Mouse (Mus musculus) granulocyte monocyte progenitor cell, adult 5-6 weeks (primary cell): ENCODE data around the gene Klf7. TPM values are rescaled to one million over a fixed set of nuclear protein-coding genes. Genes with fewer than 3 reads are reported as not detected.

Source experiments
- ATAC-seq: replicated peaks from 2 replicates; pipeline ENCODE4 v1.8.0; 2016; ENCODE audit warnings: mild to moderate bottlenecking, moderate TSS enrichment, inconsistent platforms; ENCODE audit not compliant: poor library complexity, severe bottlenecking
- total RNA-seq, 2 experiments: library from RNA; stranded (forward) in 1 of 2; stranded (reverse) in 1 of 2; fragments of 200-712, 200-1000 nt in 1 of 2; fragments of >200 nt in 1 of 2; fragmentation: Nextera tagmentation in 1 of 2; gene quantifications; 2 replicates each; pipeline ENCODE4 v1.2.3; 2014 to 2017

Klf7 gene
- total RNA-seq, 2 experiments from 2014 or later = 6.3 to 8.5 TPM

- ATAC-seq = no peak
Observed at GRCm38 (mm10) chr1:63994248-63995136, 127.6 kb downstream of the Klf7 start.

DNA sequence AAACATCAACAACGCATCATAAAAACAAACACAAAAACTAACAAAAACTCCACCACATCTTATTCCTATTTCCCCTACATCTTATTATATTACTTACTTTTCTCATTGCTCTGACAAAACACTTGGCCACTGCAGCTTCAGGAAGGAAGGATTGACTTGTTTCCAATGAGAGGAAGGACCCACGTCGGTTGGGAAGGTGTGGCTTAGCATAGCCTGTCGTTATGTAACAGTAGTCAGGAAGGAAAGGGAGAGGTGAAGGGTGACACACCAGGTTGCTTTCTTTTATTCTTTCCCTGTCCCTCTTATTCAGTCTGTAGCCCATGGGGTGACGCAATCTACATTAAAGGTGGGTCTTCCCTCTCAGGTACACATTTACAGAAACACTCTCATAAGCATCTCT lies 129.6 kb downstream of the Klf7 start:
- no peak; the same call in 1 of the 2 replicates for ATAC-seq

- ATAC-seq = no peak
Observed at GRCm38 (mm10) chr1:63990416-63990815, 131.7 kb downstream of the Klf7 start.

DNA sequence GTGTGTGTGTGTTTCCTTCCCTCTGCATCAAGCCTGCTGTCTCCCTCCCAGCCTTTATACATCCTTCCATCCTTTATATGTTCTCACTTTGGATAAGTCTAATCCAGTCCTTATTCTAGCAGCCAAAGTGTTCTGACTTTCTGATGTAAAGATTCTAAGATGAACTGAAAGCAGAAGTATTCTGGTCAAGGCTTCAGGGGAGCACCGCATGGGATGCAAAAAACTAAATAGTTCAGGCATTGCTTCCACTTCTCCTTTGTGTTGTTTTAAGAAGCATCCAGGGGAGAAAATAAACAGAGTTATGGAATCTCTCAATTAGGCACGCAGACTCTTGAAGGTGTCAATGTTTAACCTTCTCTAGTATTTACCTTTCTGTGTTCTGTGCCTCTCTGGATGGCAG lies 141.3 kb downstream of the Klf7 start:
- ATAC-seq = peak; percentile 52
